Mouse (Mus musculus) lung, postnatal 0 days (tissue): Measurements from ENCODE around the gene Sh3bgrl3.

Experiments
- CTCF ChIP-seq: IDR thresholded peaks from 2 replicates; pipeline ENCODE4 v1.5.1; 2016; ENCODE audit warnings: antibody characterized with exemption, mild to moderate bottlenecking
- EP300 ChIP-seq: IDR thresholded peaks from 2 replicates; pipeline ENCODE4 v1.6.1; 2016; ENCODE audit warnings: antibody characterized with exemption, mild to moderate bottlenecking, control low read depth

DNA sequence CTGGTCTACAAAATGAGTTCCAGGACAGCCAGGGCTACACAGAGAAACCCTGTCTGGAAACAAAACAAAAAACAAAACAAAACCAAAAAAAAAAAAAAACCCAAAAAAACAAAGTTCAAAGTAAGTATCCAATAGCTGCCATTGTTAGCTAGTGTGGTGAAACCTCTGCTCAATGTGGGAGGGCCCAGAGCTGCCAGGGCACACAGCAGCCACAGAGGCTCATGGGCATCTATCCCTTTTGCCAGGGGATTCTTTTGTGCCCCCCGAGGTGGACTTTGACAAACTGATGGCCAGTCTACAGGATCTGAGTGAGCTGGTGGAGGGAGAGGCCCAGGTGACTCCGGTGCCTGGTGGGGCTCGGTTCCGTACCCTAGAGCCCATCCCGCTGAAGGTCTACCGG, 5.4 kb downstream of the Sh3bgrl3 start:
- TF ChIP-seq CTCF: no peak
- TF ChIP-seq EP300: no peak
